Mouse (Mus musculus) CD4-positive, CD25-positive, alpha-beta regulatory T cell, adult 2 months (primary cell): ENCODE measurements around the gene Cd55.
"Not testable (repeated sequence)": the region's sequence is repeated elsewhere in the genome, so short reads cannot be mapped to it uniquely, and the experiment has no call there.

Experiments
- DNase-seq: peaks from one replicate; pipeline ENCODE4 v3.0.0-alpha.2; 2012; ENCODE audit warnings: low read depth, low spot score

Cd55 gene

DNA sequence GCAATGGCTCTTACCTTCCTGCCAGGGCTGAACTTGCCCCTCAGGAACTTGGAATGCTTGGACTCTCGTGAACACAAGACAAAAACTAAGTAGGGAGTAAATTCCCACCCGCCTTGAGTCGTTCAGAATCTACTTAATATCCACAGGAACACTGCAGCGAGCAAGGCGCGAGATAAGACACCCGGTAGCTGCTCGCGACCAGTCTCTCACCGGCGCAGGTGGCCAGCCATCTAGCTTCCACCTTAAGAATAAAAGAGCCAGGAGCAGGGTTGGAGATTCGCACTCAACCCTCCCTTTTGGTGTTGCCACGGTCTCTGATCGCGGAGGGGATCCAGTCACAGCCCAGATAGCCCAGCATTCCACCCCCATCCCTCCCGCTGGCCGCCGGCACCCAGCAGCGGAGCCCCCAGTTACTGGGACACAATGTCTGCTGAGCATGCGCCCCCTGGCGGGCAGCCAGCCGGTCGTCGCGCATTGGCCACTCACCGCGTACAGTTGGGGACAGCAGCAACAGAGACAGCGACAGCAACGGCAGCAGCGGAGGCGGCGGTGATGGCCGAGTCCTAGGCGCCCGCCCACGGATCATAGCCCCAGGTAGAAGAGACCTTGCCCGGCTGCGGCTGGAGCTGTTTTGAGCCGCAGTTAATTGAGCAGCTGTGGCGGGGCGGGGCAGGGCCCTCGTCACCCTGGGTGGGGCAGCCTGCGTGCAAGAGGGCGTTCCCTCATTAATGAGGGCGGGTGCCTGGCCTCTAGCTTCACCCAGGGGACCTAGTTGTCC lies at the start of gene Cd55:
Gene Cd55, minus strand, starts transcription at position 661 of the 778 bp plus-strand sequence.
- DNase-seq: peak; percentile 92

DNA sequence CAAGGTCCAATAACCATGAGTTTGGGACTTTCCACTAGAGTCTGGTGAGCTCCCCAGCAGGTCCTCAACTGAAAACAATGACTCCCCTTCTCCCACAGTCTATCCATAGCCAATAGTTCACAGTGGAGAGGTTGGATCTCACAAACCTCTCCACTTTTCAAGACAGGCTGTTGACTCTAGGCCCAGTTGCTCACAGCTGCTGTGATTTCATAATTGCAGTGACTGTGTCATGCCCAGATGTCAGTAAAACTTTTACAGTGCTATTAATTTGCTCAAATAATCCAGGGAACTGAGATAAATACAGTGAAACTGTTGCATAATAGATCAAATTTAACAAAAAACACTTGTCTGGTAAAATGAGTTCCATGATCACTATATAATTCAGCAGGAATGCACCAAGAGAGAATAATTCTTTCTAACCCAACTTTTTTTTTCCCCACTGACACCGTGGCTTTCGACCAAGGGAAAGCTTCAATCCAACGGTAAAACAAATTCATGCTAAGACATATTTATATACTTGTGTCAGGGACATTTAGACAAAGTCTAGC lies 49.4 kb upstream of the Cd55 start:
- DNase-seq: no peak

DNA sequence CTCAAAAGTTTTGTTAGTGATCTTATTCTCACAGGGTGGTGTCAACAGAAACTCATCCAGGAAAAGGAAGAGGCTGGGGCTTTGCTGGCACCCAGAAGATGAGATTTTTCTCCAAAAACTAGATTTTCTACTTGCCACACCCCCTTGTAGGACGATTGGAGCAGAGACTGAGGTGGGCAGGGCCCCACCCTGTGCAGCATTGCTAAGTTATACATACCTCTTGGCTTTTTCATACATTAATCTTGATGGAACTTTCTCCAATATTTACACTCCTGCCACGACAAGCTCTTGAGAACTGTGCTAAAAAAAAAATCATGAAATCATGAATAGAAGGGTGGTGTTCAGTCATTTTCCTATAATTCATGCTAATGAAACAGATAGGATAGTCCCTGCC lies 46.4 kb upstream of the Cd55 start:
- DNase-seq: no peak

- peak; percentile 56 for DNase-seq
Measured at GRCm38 (mm10) chr1:130508030-130508956, 45.7 kb upstream of the Cd55 start.

GRCm38 (mm10) chr1:130507408-130507807 lies 44.9 kb upstream of the Cd55 start:
- DNase-seq: no peak

DNA sequence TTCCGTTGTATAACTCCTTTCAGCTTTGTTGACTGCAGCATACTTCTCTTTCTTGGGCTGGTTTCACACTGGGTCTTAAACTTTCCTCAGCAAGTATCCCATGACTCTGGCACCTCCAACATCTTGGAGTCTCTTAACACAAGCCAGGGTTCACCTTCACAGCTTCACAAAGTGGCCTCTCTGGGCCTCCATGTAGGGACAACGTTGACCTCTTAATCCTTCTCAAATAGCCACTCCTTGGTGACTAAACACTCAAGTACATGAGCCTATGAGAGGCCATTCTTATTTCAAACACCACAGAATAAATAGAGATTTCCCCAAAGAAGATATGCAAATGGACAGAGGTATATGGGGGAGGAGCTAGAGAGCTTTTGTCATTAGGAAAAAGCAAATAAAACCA lies 37.4 kb upstream of the Cd55 start:
- no peak for DNase-seq

DNA sequence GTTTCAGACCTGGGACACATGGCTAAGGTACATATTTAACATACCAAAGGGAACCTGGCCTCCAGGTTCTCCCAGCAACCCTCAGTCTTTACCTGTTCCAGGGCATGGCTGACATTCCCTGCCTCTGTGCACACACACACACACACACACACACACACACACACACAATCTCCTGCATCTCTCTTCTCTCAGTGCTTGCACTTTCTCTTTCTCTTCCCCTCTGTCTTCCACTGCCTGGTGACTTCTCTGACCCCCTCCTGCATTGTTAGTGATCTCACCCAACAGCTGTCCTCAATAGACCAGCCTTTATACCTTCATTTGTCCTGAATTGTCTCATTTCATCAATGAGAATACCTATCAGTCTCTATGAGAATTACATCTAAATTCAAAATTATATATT lies 35.8 kb upstream of the Cd55 start:
- no peak for DNase-seq

DNA sequence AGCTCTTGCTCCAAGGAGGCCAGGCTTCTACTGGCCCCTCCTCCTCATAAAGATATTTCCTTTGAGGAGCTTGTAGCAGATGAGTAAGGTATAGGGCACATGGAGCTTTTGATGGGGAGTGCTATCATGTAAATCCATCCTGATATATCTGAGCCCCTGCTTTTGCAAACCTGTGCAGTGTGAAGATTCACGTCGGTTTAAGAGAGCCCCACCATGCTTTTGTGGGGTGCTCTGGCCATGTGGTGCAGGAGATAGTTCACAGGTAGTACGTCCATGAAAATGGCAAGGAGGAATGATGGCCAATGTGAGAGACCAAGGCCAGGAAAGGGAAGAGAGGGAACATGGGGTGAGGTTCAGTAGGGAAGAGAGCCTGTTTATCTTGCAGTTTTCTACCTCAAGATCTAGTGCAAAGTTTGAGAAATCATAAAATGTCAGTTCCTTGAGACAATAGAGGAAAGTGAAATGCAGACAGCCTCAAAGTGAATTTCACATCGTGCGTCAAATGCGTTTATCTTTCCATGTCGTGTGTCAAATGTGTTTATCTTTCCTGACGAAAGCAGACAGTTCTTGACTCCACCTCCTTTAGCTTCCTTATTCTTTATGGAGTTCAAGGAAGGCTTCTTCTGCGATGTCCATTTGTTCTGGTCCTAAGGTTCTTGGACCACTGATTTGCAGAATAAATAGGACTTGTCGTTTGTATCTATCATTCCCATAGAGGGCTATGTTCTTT lies 24.4 kb upstream of the Cd55 start:
- DNase-seq: no peak

DNA sequence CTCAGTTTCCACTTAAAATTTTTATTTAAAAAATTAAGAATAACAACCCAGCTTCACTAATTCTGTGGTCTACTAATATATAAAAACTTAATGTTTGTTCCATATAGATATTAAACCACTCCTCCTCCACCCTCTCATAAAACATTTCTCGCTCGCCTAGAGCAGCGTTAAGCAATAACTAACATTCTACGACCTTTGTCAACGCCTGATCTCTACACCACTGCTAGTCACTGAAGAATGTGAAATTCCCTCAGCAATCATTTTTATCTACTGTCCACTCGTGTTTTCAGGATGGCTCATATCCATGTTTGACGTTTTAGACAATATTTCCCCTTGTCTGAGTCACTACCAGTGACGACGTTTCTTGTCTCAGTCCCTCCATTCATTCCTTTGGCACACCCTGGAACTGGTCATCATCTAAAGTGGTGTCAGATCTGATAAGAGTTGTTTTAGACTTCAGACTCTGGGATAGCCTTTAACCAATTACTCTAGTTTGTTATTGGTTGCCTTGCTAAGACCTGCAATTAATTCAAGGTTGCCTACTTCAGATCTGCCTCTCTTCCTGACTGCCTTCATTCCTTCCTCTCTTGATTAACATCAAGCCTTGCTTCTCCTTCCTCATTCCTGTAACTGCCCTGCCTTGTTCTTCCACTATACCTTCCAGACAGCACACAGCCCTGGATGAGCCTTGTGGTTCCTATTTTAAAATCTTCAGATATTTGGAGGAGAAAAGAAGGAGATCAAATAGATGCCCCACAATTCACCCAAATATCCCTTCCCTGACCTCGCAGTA lies 23.5 kb upstream of the Cd55 start:
- DNase-seq: no peak

DNA sequence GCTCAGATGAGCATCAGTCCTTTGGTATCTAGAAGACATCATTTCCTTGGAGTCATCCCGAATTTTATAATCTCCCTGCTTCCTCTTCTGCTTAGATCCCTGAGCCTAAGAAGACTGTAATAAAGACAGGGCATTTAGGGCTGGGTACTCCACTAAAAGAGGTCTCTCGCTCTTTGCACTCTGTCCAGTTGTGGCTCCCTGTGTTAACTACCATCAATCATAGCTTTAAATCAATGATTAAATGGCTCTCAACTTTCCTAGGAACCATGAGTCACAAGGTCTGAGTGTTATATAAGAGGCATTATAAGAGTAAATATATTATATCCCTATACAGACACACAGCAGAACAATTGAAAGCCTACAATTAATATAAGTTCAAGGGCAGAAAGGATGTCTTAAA lies 22.8 kb upstream of the Cd55 start:
- DNase-seq: no peak

- DNase-seq: peak; percentile 75
Measured at GRCm38 (mm10) chr1:130474936-130475335, 12.4 kb upstream of the Cd55 start.

DNA sequence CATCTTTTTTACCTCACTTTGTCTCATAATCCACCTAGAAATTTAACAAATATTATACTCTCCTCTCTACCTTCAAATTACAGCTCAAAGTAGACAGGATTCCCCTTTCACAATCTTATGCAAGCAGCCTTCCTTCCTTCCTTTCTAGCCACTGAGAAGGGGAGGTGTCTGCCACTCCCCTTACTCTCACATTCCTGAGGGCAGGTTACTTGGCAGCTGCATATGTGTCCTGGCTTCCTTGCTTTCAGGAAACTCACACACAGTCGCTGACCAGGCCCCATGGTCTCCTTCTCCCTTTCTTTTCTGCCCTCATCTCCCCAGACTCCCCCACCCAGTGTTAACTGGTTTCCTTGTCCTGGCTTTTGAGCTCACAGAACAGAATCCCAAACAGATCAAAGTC lies 11.7 kb upstream of the Cd55 start:
- peak; percentile 31 for DNase-seq

GRCm38 (mm10) chr1:130470074-130470473 lies 7.5 kb upstream of the Cd55 start:
- DNase-seq: no peak

- no peak for DNase-seq
Measured at GRCm38 (mm10) chr1:130467453-130467852, 4.9 kb upstream of the Cd55 start.

GRCm38 (mm10) chr1:130464173-130464572 lies 1.6 kb upstream of the Cd55 start:
- DNase-seq: no peak

DNA sequence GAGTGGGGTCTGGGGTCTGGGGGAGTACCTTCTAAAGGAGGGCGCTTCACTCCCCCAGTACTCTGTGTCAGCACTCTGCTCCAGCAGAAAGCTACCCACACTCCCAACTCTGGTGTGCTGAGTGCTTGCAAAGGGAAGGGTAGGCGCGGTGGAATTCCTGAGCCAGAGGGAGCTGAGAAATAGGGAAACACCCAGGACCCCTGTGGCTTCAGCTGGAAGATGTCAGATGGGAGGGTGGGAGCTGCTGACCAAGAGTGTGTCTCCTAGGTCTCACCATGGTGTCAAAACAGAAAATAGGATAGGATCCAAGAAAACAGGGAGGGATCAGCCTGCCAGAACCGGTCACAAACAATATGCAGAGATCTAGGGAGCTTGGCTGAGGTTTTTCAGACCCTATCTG lies 323 bp upstream of the Cd55 start:
- DNase-seq: no peak

DNA sequence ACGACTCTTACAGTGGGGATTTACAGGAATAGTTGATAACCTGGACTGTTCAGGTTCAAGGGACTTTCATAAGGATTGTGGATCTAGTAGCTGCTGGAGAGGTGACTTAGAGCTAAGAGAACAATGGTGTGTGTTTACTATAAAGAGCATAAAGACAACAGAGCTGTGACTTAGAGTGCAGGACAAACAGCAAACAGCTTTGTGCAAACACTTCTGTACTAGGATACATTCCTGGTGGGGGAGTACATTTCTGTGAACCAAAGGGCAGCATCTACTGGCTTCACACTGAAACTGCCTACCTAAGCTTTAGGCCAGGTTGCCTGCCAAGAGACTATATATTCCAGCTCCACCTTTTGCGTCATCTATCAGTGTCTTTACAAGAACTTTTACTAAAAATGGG lies 7.4 kb downstream of the Cd55 start:
- DNase-seq: no peak

DNA sequence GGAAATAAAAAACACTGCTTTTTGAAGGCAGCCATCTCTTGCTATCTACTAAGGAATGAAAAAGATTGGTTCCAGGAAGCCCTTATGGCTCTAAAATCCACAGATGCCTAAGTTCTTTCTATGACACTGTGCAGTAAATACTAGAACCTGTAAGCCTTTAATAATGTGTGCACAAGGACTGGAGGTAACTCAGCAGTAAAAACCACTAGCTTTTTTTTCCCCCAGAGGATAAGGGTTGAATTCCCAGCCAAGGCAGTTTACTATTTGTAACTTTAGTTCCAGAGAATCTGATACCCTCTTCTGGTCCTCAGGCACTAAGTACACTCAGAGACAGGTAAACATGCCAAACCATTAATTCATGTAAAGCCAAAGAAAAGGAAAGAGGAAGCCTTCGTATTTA lies 19.6 kb downstream of the Cd55 start:
- not testable (repeated sequence) for DNase-seq

- DNase-seq: no peak
Measured at GRCm38 (mm10) chr1:130430920-130431319, 31.6 kb downstream of the Cd55 start.

DNA sequence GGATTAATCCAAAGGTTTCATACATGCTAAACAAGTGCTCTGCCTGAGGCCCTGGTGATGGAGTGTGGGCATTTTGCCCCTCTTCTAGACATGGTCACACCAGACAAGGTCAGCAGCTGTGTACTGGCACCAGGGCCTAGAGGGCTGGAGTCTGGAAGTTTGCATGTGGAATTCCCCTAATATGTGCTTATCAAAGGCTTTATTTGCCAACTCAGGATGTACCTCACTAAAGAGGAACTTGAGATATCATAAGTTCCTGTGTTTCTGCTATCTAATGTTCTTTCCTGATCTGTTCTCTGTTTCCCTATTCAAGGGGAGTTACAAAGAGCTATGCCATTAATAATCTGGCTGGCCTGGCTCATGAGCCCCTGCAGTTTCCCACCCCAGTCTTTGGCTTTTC lies 33.9 kb downstream of the Cd55 start:
- DNase-seq: not testable (repeated sequence)
